8 mouse cellular contexts compared by ENCODE assay signal in the genomic region with DNA sequence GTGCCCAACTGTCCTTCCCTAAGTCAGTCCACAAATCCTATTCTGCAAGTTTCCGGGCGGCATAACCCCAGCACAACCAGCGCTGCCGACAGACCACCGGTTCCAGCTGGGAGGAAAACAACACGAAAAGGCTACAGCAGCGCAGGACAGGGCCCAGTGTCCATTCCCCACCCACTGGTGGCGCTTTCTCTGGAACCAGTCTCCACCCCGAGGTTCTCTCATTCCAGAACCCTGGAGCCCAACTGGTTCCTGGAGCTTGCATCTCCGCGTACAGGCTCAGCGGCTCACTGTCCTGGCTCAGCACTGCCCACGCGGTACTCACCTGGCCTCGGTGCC. TPM values are rescaled to one million over a fixed set of nuclear protein-coding genes. Genes with fewer than 3 reads are reported as not detected.
DNase-seq lines count a peak whose midpoint lies in the region; ATAC-seq and TF ChIP-seq lines count a peak whose summit lies in the region.

TSS of gene Pou3f1 (plus strand) at position 290 of the 336 bp plus-strand sequence.

- peak; percentile 2; the same call in 1 of the 2 replicates for ATAC-seq in kidney, embryonic 14.5 days (ENCODE audit: low FRiP score, low TSS enrichment)
- 0 out of 2 replicates have a peak, but pooled peaks have one; percentile 9 for ATAC-seq in common myeloid progenitor, adult 5-6 weeks (replicated peaks; ENCODE audit: low read depth, poor library complexity, severe bottlenecking)
- ATAC-seq in hindbrain, embryonic 13.5 days (ENCODE audit: low FRiP score), result no peak; the same call in 1 of the 2 replicates
- no peak for ATAC-seq in liver, embryonic 14.5 days (ENCODE audit: insufficient read depth)

- TF ChIP-seq CTCF in liver, embryonic 14.5 days (IDR thresholded peaks at IDR 0.05; ENCODE audit: low read depth), result no peak

- H3K36me3 ChIP-seq in kidney, embryonic 14.5 days (ENCODE audit: control insufficient read depth, insufficient read depth, low read length), result no peaks in the 10 kb centered on the region
- no peaks in the 10 kb centered on the region for H3K36me3 ChIP-seq in hindbrain, embryonic 13.5 days
- no peaks in the 10 kb centered on the region for H3K36me3 ChIP-seq in liver, embryonic 14.5 days (replicated peaks; ENCODE audit: control insufficient read depth, insufficient read depth, low read depth)

- peak within 1 kb of the TSS; percentile 50 for H3K9ac ChIP-seq in kidney, embryonic 14.5 days (ENCODE audit: low read depth, low read length)
- H3K9ac ChIP-seq in hindbrain, embryonic 13.5 days, result peak within 1 kb of the TSS; percentile 74
- no peak within 1 kb of the TSS for H3K9ac ChIP-seq in liver, embryonic 14.5 days (replicated peaks)

- H3K4me1 ChIP-seq in kidney, embryonic 14.5 days (ENCODE audit: control insufficient read depth, insufficient read depth, low read length), result peaks cover 25% of the 10 kb centered on the region
- peaks cover 61% of the 10 kb centered on the region for H3K4me1 ChIP-seq in hindbrain, embryonic 13.5 days (replicated peaks)
- no peaks in the 10 kb centered on the region for H3K4me1 ChIP-seq in liver, embryonic 14.5 days (replicated peaks; ENCODE audit: control insufficient read depth in 2 of 2, insufficient read depth in 2 of 2, low read length in 1 of 2)

- TF ChIP-seq EP300 in liver, embryonic 14.5 days (IDR thresholded peaks at IDR 0.05; ENCODE audit: low read depth), result no peak

- H3K27ac ChIP-seq in kidney, embryonic 14.5 days (ENCODE audit: low read depth, low read length), result no peak within 1 kb of the TSS
- peak within 1 kb of the TSS; percentile 60; the same call in 1 of the 2 replicates for H3K27ac ChIP-seq in hindbrain, embryonic 13.5 days
- H3K27ac ChIP-seq in liver, embryonic 14.5 days, result no peak within 1 kb of the TSS

- no peaks in the 10 kb centered on the region for H3K9me3 ChIP-seq in kidney, embryonic 14.5 days (ENCODE audit: control insufficient read depth, low read length)
- no peaks in the 10 kb centered on the region for H3K9me3 ChIP-seq in hindbrain, embryonic 13.5 days
- H3K9me3 ChIP-seq in liver, embryonic 14.5 days (ENCODE audit: control insufficient read depth, low read length), result no peaks in the 10 kb centered on the region

- under 1% methylated on average over 15 of the region's 15 CpGs for WGBS in kidney, embryonic 14.5 days
- WGBS in hindbrain, embryonic 13.5 days, result 0% methylated on average over 15 of the region's 15 CpGs
- WGBS in liver, embryonic 14.5 days (ENCODE audit: insufficient replicate concordance), result 4% methylated on average over 15 of the region's 15 CpGs

- peaks cover 73% of the 10 kb centered on the region for H3K27me3 ChIP-seq in kidney, embryonic 14.5 days (ENCODE audit: control insufficient read depth, insufficient read depth, low read length)
- H3K27me3 ChIP-seq in hindbrain, embryonic 13.5 days, result peaks cover 87% of the 10 kb centered on the region
- peaks cover 95% of the 10 kb centered on the region for H3K27me3 ChIP-seq in liver, embryonic 14.5 days (ENCODE audit: control insufficient read depth, insufficient read depth, low read length)

- peak within 1 kb of the TSS; percentile 59 for H3K4me3 ChIP-seq in kidney, embryonic 14.5 days (ENCODE audit: low read length)
- H3K4me3 ChIP-seq in hindbrain, embryonic 13.5 days, result peak within 1 kb of the TSS; percentile 57
- peak within 1 kb of the TSS; percentile 25 to 52; a peak in 3 of 4 replicates for H3K4me3 ChIP-seq in liver, embryonic 14.5 days (ENCODE audit: insufficient read depth in 1 of 2, low read depth in 2 of 2, low read length in 2 of 2)

- H3K4me2 ChIP-seq in kidney, embryonic 14.5 days (replicated peaks; ENCODE audit: low read depth, low read length), result peak within 1 kb of the TSS; percentile 98
- H3K4me2 ChIP-seq in hindbrain, embryonic 13.5 days, result peak within 1 kb of the TSS; percentile 85
- H3K4me2 ChIP-seq in liver, embryonic 14.5 days (ENCODE audit: low read depth), result peak within 1 kb of the TSS; percentile 73

- no peak for DNase-seq in kidney, adult 11 months
- DNase-seq in liver, embryonic 14.5 days (ENCODE audit: low read depth in 3 of 3, low spot score in 3 of 3), result no peak
- DNase-seq in ovary, postnatal 36 days (ENCODE audit: low spot score), result no peak
- no peak for DNase-seq in right cerebral cortex, postnatal 14 days
- DNase-seq in ovary, postnatal 10 days (ENCODE audit: low spot score), result no peak

RNA-seq across cellular contexts. Expression of gene Pou3f1, which starts in this region (rescaled TPM):
- polyA plus RNA-seq in kidney, embryonic 14.5 days (2014; fragmentation: Nextera tagmentation; extraction: Ambion mirVana), result 1.6 and 1.7 TPM in 2 replicates
- not detected in 2 replicates for total RNA-seq in common myeloid progenitor, adult 5-6 weeks (2017)
- 9.5 and 11.4 TPM in 2 replicates for polyA plus RNA-seq in hindbrain, embryonic 13.5 days (2015; fragmentation: Nextera tagmentation; extraction: Ambion mirVana)
- polyA plus RNA-seq in liver, embryonic 14.5 days (2012; rRNA removed), result 0.01 and 0.02 TPM in 2 replicates
- not detected in 2 replicates for polyA plus RNA-seq in liver, embryonic 14.5 days (2014; fragmentation: Nextera tagmentation; extraction: Ambion mirVana)

Comparison
In these comparisons a context has a peak if more than half of its experiments do, and no peak if none do; other contexts are left out.
1. Peak in ATAC-seq in common myeloid progenitor, adult 5-6 weeks; RNA of the gene not detected or under 1 TPM.